In the genomic region with DNA sequence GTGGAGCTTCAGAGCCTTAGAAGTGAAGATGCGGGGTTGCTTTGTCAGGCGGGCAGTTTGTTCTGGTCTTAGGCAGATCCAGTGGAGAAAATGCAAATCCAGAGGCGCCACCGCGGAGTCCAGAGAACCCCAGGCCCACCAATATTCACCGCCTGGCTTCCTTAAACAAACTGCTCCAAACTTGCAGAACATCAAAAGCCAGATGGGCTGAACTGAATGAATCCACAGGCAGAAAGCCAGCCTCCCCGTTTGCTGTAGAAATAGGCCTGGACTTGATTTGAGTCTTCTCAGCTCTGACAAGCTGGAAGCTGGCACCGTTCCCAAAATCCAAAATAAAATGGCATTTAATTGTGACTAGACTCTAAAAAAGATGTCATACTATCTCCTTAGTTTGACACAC, we compare ENCODE assay signal across 7 mouse cellular contexts. TPM values are rescaled to one million over a fixed set of nuclear protein-coding genes. Genes with fewer than 3 reads are reported as not detected.
DNase-seq lines count a peak whose midpoint lies in the region; ATAC-seq lines count a peak whose summit lies in the region.

No protein-coding gene starts in this region.

- ATAC-seq in neural tube, embryonic 12.5 days (ENCODE audit: low FRiP score, low read depth): no peak
- ATAC-seq in neural tube, embryonic 15.5 days (ENCODE audit: low FRiP score): no peak
- ATAC-seq in embryonic facial prominence, embryonic 13.5 days (ENCODE audit: insufficient number of reproducible peaks, insufficient read depth, low FRiP score, low TSS enrichment, low read depth): no peak
- ATAC-seq in hindbrain, embryonic 12.5 days (ENCODE audit: low FRiP score): no peak
- no peak for ATAC-seq in limb, embryonic 12.5 days (ENCODE audit: insufficient number of reproducible peaks, insufficient read depth, low FRiP score, low TSS enrichment, low read depth)
- ATAC-seq in inflammation-experienced regulatory T-cells, adult 6 months: no peak

- H3K9ac ChIP-seq in neural tube, embryonic 12.5 days: no peak overlapping the region
- no peak overlapping the region for H3K9ac ChIP-seq in neural tube, embryonic 15.5 days (replicated peaks)
- H3K9ac ChIP-seq in embryonic facial prominence, embryonic 13.5 days: no peak overlapping the region
- H3K9ac ChIP-seq in hindbrain, embryonic 12.5 days: no peak overlapping the region
- H3K9ac ChIP-seq in limb, embryonic 12.5 days (replicated peaks): no peak overlapping the region

- no peak overlapping the region for H3K4me3 ChIP-seq in neural tube, embryonic 12.5 days
- no peak overlapping the region for H3K4me3 ChIP-seq in neural tube, embryonic 15.5 days (replicated peaks)
- H3K4me3 ChIP-seq in embryonic facial prominence, embryonic 13.5 days: no peak overlapping the region
- no peak overlapping the region for H3K4me3 ChIP-seq in hindbrain, embryonic 12.5 days
- no peak overlapping the region for H3K4me3 ChIP-seq in limb, embryonic 12.5 days (replicated peaks)

- DNase-seq in ovary, postnatal 36 days (ENCODE audit: low spot score): no peak

- no peak overlapping the region for H3K27ac ChIP-seq in neural tube, embryonic 12.5 days
- H3K27ac ChIP-seq in neural tube, embryonic 15.5 days (replicated peaks): no peak overlapping the region
- peak overlapping the region; percentile 76 for H3K27ac ChIP-seq in embryonic facial prominence, embryonic 13.5 days
- no peak overlapping the region for H3K27ac ChIP-seq in hindbrain, embryonic 12.5 days
- no peak overlapping the region for H3K27ac ChIP-seq in limb, embryonic 12.5 days

- peak overlapping the region; percentile 3; the same call in 1 of the 2 replicates for H3K4me2 ChIP-seq in neural tube, embryonic 12.5 days (replicated peaks)
- H3K4me2 ChIP-seq in neural tube, embryonic 15.5 days: no peak overlapping the region
- peak overlapping the region; percentile 41 for H3K4me2 ChIP-seq in embryonic facial prominence, embryonic 13.5 days
- H3K4me2 ChIP-seq in hindbrain, embryonic 12.5 days (replicated peaks): peak overlapping the region; percentile 15; the same call in 1 of the 2 replicates
- 0 out of 2 replicates have a peak overlapping the region, but pooled peaks have one; percentile 17 for H3K4me2 ChIP-seq in limb, embryonic 12.5 days

- no peaks in the 10 kb centered on the region for H3K9me3 ChIP-seq in neural tube, embryonic 12.5 days
- no peaks in the 10 kb centered on the region for H3K9me3 ChIP-seq in neural tube, embryonic 15.5 days (replicated peaks)
- no peaks in the 10 kb centered on the region for H3K9me3 ChIP-seq in embryonic facial prominence, embryonic 13.5 days
- H3K9me3 ChIP-seq in hindbrain, embryonic 12.5 days (replicated peaks): no peaks in the 10 kb centered on the region
- H3K9me3 ChIP-seq in limb, embryonic 12.5 days: no peaks in the 10 kb centered on the region

- peaks cover 74% of the 10 kb centered on the region for H3K4me1 ChIP-seq in neural tube, embryonic 12.5 days
- peaks cover 66% of the 10 kb centered on the region for H3K4me1 ChIP-seq in neural tube, embryonic 15.5 days
- peaks cover 88% of the 10 kb centered on the region for H3K4me1 ChIP-seq in embryonic facial prominence, embryonic 13.5 days
- peaks cover 80% of the 10 kb centered on the region for H3K4me1 ChIP-seq in hindbrain, embryonic 12.5 days
- H3K4me1 ChIP-seq in limb, embryonic 12.5 days (replicated peaks): peaks cover 69% of the 10 kb centered on the region

- H3K36me3 ChIP-seq in neural tube, embryonic 12.5 days: peaks cover 6% of the 10 kb centered on the region; the same call in 1 of the 2 replicates
- H3K36me3 ChIP-seq in neural tube, embryonic 15.5 days: no peaks in the 10 kb centered on the region
- peaks cover 5% of the 10 kb centered on the region; the same call in 1 of the 2 replicates for H3K36me3 ChIP-seq in embryonic facial prominence, embryonic 13.5 days
- H3K36me3 ChIP-seq in hindbrain, embryonic 12.5 days: 0 out of 2 replicates have a peak, but pooled peaks cover 4% of the 10 kb centered on the region
- peaks cover 13% of the 10 kb centered on the region; the same call in 1 of the 2 replicates for H3K36me3 ChIP-seq in limb, embryonic 12.5 days

- H3K27me3 ChIP-seq in neural tube, embryonic 12.5 days (replicated peaks): no peaks in the 10 kb centered on the region
- no peaks in the 10 kb centered on the region for H3K27me3 ChIP-seq in neural tube, embryonic 15.5 days (replicated peaks)
- no peaks in the 10 kb centered on the region for H3K27me3 ChIP-seq in embryonic facial prominence, embryonic 13.5 days
- no peaks in the 10 kb centered on the region for H3K27me3 ChIP-seq in hindbrain, embryonic 12.5 days
- H3K27me3 ChIP-seq in limb, embryonic 12.5 days: no peaks in the 10 kb centered on the region

- 45% methylated on average over 8 of the region's 8 CpGs for WGBS in neural tube, embryonic 12.5 days
- WGBS in neural tube, embryonic 15.5 days: 47% methylated on average over 8 of the region's 8 CpGs
- WGBS in embryonic facial prominence, embryonic 13.5 days: 24% methylated on average over 8 of the region's 8 CpGs
- WGBS in hindbrain, embryonic 12.5 days: 43% methylated on average over 8 of the region's 8 CpGs
- 39% methylated on average over 8 of the region's 8 CpGs for WGBS in limb, embryonic 12.5 days

RNA-seq across cellular contexts. Expression of gene Efnb2, which starts 11.1 kb away (rescaled TPM):
- 45.5 and 50.8 TPM in 2 replicates for polyA plus RNA-seq in neural tube, embryonic 12.5 days (2016; fragmentation: Nextera tagmentation; extraction: Ambion mirVana)
- 14.7 TPM in 2 replicates for polyA plus RNA-seq in neural tube, embryonic 15.5 days (2015; fragmentation: Nextera tagmentation; extraction: Ambion mirVana)
- polyA plus RNA-seq in embryonic facial prominence, embryonic 13.5 days (2015; fragmentation: Nextera tagmentation; extraction: Ambion mirVana): 30.9 and 37.1 TPM in 2 replicates
- polyA plus RNA-seq in hindbrain, embryonic 12.5 days (2016; fragmentation: Nextera tagmentation; extraction: Ambion mirVana): 61.5 and 64.7 TPM in 2 replicates
- polyA plus RNA-seq in limb, embryonic 12.5 days (2016; fragmentation: Nextera tagmentation; extraction: Ambion mirVana): 32.4 and 38.1 TPM in 2 replicates
- under 1 TPM in 2 of 3 experiments, not detected in 1; 0.18 to 0.27 TPM for polyA plus RNA-seq in inflammation-experienced regulatory T-cells, adult 6 months (2017; shearing (Covaris generic))

RNA-seq across cellular contexts. Expression of gene Arglu1, which starts 40.4 kb away (rescaled TPM):
- 197 and 204 TPM in 2 replicates for polyA plus RNA-seq in neural tube, embryonic 12.5 days (2016; fragmentation: Nextera tagmentation; extraction: Ambion mirVana)
- polyA plus RNA-seq in neural tube, embryonic 15.5 days (2015; fragmentation: Nextera tagmentation; extraction: Ambion mirVana): 148 and 164 TPM in 2 replicates
- 184 and 194 TPM in 2 replicates for polyA plus RNA-seq in embryonic facial prominence, embryonic 13.5 days (2015; fragmentation: Nextera tagmentation; extraction: Ambion mirVana)
- polyA plus RNA-seq in hindbrain, embryonic 12.5 days (2016; fragmentation: Nextera tagmentation; extraction: Ambion mirVana): 222 and 224 TPM in 2 replicates
- 211 and 212 TPM in 2 replicates for polyA plus RNA-seq in limb, embryonic 12.5 days (2016; fragmentation: Nextera tagmentation; extraction: Ambion mirVana)
- polyA plus RNA-seq in inflammation-experienced regulatory T-cells, adult 6 months (2017; shearing (Covaris generic)): 100 to 1,000 TPM; 126 to 220 (median 159) TPM

Comparison
In these comparisons a context has a peak if more than half of its experiments do, and no peak if none do; other contexts are left out.
1. RNA of gene Efnb2, which starts 11.1 kb away (polyA plus RNA-seq): 61.5 to 64.7 TPM in hindbrain, embryonic 12.5 days, 45.5 to 50.8 TPM in neural tube, embryonic 12.5 days, 30.9 to 37.1 TPM in embryonic facial prominence, embryonic 13.5 days, 32.4 to 38.1 TPM in limb, embryonic 12.5 days and 14.7 TPM in neural tube, embryonic 15.5 days; 0.18 to 0.27 TPM in inflammation-experienced regulatory T-cells, adult 6 months; every median in the first group is over 10 times any median in the second.